Mouse (Mus musculus) intestine, embryonic 15.5 days (tissue): ENCODE results near the gene Bcl6. TPM values are rescaled to one million over a fixed set of nuclear protein-coding genes. Genes with fewer than 3 reads are reported as not detected.

Source experiments
- ATAC-seq: fragments of 200-750 bp; cut with Nextera tagmentation; 2 replicates; pipeline ENCODE4 v1.8.0; 2017; ENCODE audit warnings: moderate TSS enrichment, moderate library complexity
- H3K27ac ChIP-seq: fragments of 300-500 bp; sonication (generic); 2 replicates; pipeline ENCODE4 v1.5.1; 2015; ENCODE audit warnings: mild to moderate bottlenecking, inconsistent platforms
- H3K27me3 ChIP-seq: fragments of 300-500 bp; sonication (generic); replicated peaks from 2 replicates; pipeline ENCODE4 v1.6.1; 2015; ENCODE audit warnings: inconsistent platforms
- H3K36me3 ChIP-seq: fragments of 300-500 bp; sonication (generic); 2 replicates; pipeline ENCODE4 v1.6.1; 2015; ENCODE audit warnings: inconsistent platforms
- H3K4me1 ChIP-seq: fragments of 300-500 bp; sonication (generic); replicated peaks from 2 replicates; pipeline ENCODE4 v1.6.1; 2015; ENCODE audit warnings: inconsistent platforms
- H3K4me2 ChIP-seq: fragments of 300-500 bp; sonication (generic); replicated peaks from 2 replicates; pipeline ENCODE4 v1.6.1; 2015; ENCODE audit warnings: mild to moderate bottlenecking, inconsistent platforms
- H3K4me3 ChIP-seq: fragments of 300-500 bp; sonication (generic); replicated peaks from 2 replicates; pipeline ENCODE4 v1.5.1; 2015; ENCODE audit warnings: inconsistent platforms
- H3K9ac ChIP-seq: fragments of 300-500 bp; sonication (generic); 2 replicates; pipeline ENCODE4 v1.6.1; 2015; ENCODE audit warnings: inconsistent platforms
- H3K9me3 ChIP-seq: fragments of 300-500 bp; sonication (generic); 2 replicates; pipeline ENCODE4 v1.6.1; 2016; ENCODE audit warnings: inconsistent platforms
- WGBS: fragments of 180-500 bp; shearing (Covaris S2); methylation state at CpG from one replicate; pipeline ENCODE4 v1.1.7; 2015; 5-methylcytosine and 5-hydroxymethylcytosine counted together
- polyA plus RNA-seq: library from polyadenylated mRNA; unstranded; fragments of >200 nt; fragmentation: Nextera tagmentation; extraction: Ambion mirVana; gene quantifications from 2 replicates; pipeline ENCODE4 v1.2.1, GENCODE M21; 2015

Gene Bcl6
- polyA plus RNA-seq, 1 experiment from 2014 or later = 0.90 TPM

GRCm38 (mm10) chr16:23964706-23965367 lies 23.8 kb downstream of the Bcl6 start:
- Histone ChIP-seq H3K27me3 (no peaks in the 10 kb centered on the region), H3K9ac (no peak overlapping the region), H3K4me3 (no peak overlapping the region), H3K27ac (no peak overlapping the region), H3K36me3 (peaks cover 4% of the 10 kb centered on the region; the same call in 1 of the 2 replicates), H3K4me2 (no peak overlapping the region), H3K9me3 (no peaks in the 10 kb centered on the region), H3K4me1 (no peaks in the 10 kb centered on the region; the same call in 1 of the 2 replicates)
- ATAC-seq = no peak
- 85% methylated on average over 14 of the region's 14 CpGs for WGBS

GRCm38 (mm10) chr16:23963896-23964668 lies 24.6 kb downstream of the Bcl6 start:
- H3K9ac ChIP-seq = no peak overlapping the region
- no peak overlapping the region for H3K27ac ChIP-seq
- no peaks in the 10 kb centered on the region for H3K9me3 ChIP-seq
- peaks cover 4% of the 10 kb centered on the region; the same call in 1 of the 2 replicates for H3K36me3 ChIP-seq
- no peak for ATAC-seq
- H3K4me3 ChIP-seq = no peak overlapping the region
- H3K4me1 ChIP-seq = no peaks in the 10 kb centered on the region
- no peak overlapping the region for H3K4me2 ChIP-seq
- H3K27me3 ChIP-seq = no peaks in the 10 kb centered on the region
- WGBS = 79% methylated on average over 22 of the region's 22 CpGs

- H3K9me3 ChIP-seq = no peaks in the 10 kb centered on the region
- 78% methylated on average over 2 of the region's 2 CpGs for WGBS
- H3K36me3 ChIP-seq = no peaks in the 10 kb centered on the region
- no peaks in the 10 kb centered on the region for H3K4me1 ChIP-seq
- H3K4me2 ChIP-seq = no peak overlapping the region
- H3K27ac ChIP-seq = no peak overlapping the region
- no peaks in the 10 kb centered on the region for H3K27me3 ChIP-seq
- H3K4me3 ChIP-seq = no peak overlapping the region
- ATAC-seq = 0 out of 2 replicates have a peak, but pooled peaks have one; percentile 23
- no peak overlapping the region for H3K9ac ChIP-seq
Observed at GRCm38 (mm10) chr16:23962401-23962800, 26.3 kb downstream of the Bcl6 start.

- Histone ChIP-seq H3K4me2 (no peak overlapping the region), H3K9ac (no peak overlapping the region), H3K27me3 (no peaks in the 10 kb centered on the region), H3K27ac (no peak overlapping the region), H3K36me3 (no peaks in the 10 kb centered on the region), H3K4me3 (no peak overlapping the region), H3K4me1 (no peaks in the 10 kb centered on the region), H3K9me3 (no peaks in the 10 kb centered on the region)
- no peak for ATAC-seq
Observed at GRCm38 (mm10) chr16:23958938-23959337, 29.7 kb downstream of the Bcl6 start.

GRCm38 (mm10) chr16:23953959-23954260 lies 34.7 kb downstream of the Bcl6 start:
- Histone ChIP-seq H3K27ac (no peak overlapping the region), H3K27me3 (no peaks in the 10 kb centered on the region)
- 9% methylated on average over 1 of the region's 1 CpGs for WGBS

GRCm38 (mm10) chr16:23953189-23953958 lies 35.3 kb downstream of the Bcl6 start:
- WGBS = 50% methylated on average over 11 of the region's 11 CpGs
- no peak overlapping the region for H3K9ac ChIP-seq
- H3K27ac ChIP-seq = no peak overlapping the region
- no peaks in the 10 kb centered on the region for H3K4me1 ChIP-seq
- H3K4me3 ChIP-seq = no peak overlapping the region
- no peaks in the 10 kb centered on the region for H3K27me3 ChIP-seq
- ATAC-seq = no peak
- no peaks in the 10 kb centered on the region for H3K36me3 ChIP-seq
- no peak overlapping the region for H3K4me2 ChIP-seq
- no peaks in the 10 kb centered on the region for H3K9me3 ChIP-seq

More at GRCm38 (mm10) chr16:23953959-23954260, 34.7 kb downstream of the Bcl6 start:
- H3K4me3 ChIP-seq = no peak overlapping the region
- no peak overlapping the region for H3K9ac ChIP-seq
- H3K36me3 ChIP-seq = no peaks in the 10 kb centered on the region
- no peak overlapping the region for H3K4me2 ChIP-seq
- ATAC-seq = no peak
- no peaks in the 10 kb centered on the region for H3K4me1 ChIP-seq
- no peaks in the 10 kb centered on the region for H3K9me3 ChIP-seq

- Histone ChIP-seq H3K4me3 (no peak overlapping the region), H3K9ac (no peak overlapping the region), H3K4me1 (no peaks in the 10 kb centered on the region), H3K27me3 (no peaks in the 10 kb centered on the region), H3K4me2 (no peak overlapping the region), H3K36me3 (no peaks in the 10 kb centered on the region), H3K27ac (no peak overlapping the region), H3K9me3 (no peaks in the 10 kb centered on the region)
- ATAC-seq = no peak
- 81% methylated on average over 4 of the region's 4 CpGs for WGBS
Observed at GRCm38 (mm10) chr16:23952101-23952727, 36.4 kb downstream of the Bcl6 start.

GRCm38 (mm10) chr16:23947654-23948053 lies 41.0 kb downstream of the Bcl6 start:
- 88% methylated on average over 6 of the region's 6 CpGs for WGBS
- no peak for ATAC-seq
- no peaks in the 10 kb centered on the region for H3K4me1 ChIP-seq
- no peaks in the 10 kb centered on the region for H3K27me3 ChIP-seq
- H3K4me3 ChIP-seq = no peak overlapping the region
- H3K36me3 ChIP-seq = no peaks in the 10 kb centered on the region
- no peak overlapping the region for H3K4me2 ChIP-seq
- H3K9me3 ChIP-seq = no peaks in the 10 kb centered on the region
- no peak overlapping the region for H3K9ac ChIP-seq
- H3K27ac ChIP-seq = no peak overlapping the region

GRCm38 (mm10) chr16:23944801-23945200 lies 43.9 kb downstream of the Bcl6 start:
- H3K9me3 ChIP-seq = no peaks in the 10 kb centered on the region
- H3K36me3 ChIP-seq = no peaks in the 10 kb centered on the region
- ATAC-seq = no peak
- no peaks in the 10 kb centered on the region for H3K27me3 ChIP-seq
- no peaks in the 10 kb centered on the region for H3K4me1 ChIP-seq
- WGBS = 31% methylated on average over 3 of the region's 3 CpGs
- H3K27ac ChIP-seq = no peak overlapping the region
- no peak overlapping the region for H3K4me2 ChIP-seq
- no peak overlapping the region for H3K9ac ChIP-seq
- no peak overlapping the region for H3K4me3 ChIP-seq

- no peak overlapping the region for H3K9ac ChIP-seq
- H3K4me3 ChIP-seq = no peak overlapping the region
- H3K4me2 ChIP-seq = no peak overlapping the region
- no peaks in the 10 kb centered on the region for H3K27me3 ChIP-seq
- no peaks in the 10 kb centered on the region for H3K9me3 ChIP-seq
- H3K4me1 ChIP-seq = no peaks in the 10 kb centered on the region
- ATAC-seq = no peak
- 44% methylated on average over 2 of the region's 2 CpGs for WGBS
- H3K36me3 ChIP-seq = no peaks in the 10 kb centered on the region
- H3K27ac ChIP-seq = no peak overlapping the region
Observed at GRCm38 (mm10) chr16:23934397-23934796, 54.3 kb downstream of the Bcl6 start.

GRCm38 (mm10) chr16:23932294-23932693 lies 56.4 kb downstream of the Bcl6 start, which contains the start of gene Rtp2:
Gene Rtp2, minus strand, starts transcription at chr16:23932394.
- Histone ChIP-seq H3K9ac (no peak within 1 kb of the TSS), H3K4me3 (no peak within 1 kb of the TSS), H3K36me3 (no peaks in the 10 kb centered on the region), H3K4me2 (no peak within 1 kb of the TSS), H3K4me1 (no peaks in the 10 kb centered on the region), H3K27me3 (no peaks in the 10 kb centered on the region), H3K9me3 (no peaks in the 10 kb centered on the region), H3K27ac (no peak within 1 kb of the TSS)
- ATAC-seq = no peak
- WGBS = 85% methylated on average over 11 of the region's 11 CpGs

- no peaks in the 10 kb centered on the region for H3K9me3 ChIP-seq
- no peak overlapping the region for H3K4me2 ChIP-seq
- no peak overlapping the region for H3K27ac ChIP-seq
- no peak for ATAC-seq
- H3K27me3 ChIP-seq = no peaks in the 10 kb centered on the region
- 61% methylated on average over 18 of the region's 18 CpGs for WGBS
- no peak overlapping the region for H3K9ac ChIP-seq
- H3K4me3 ChIP-seq = no peak overlapping the region
- no peaks in the 10 kb centered on the region for H3K36me3 ChIP-seq
- no peaks in the 10 kb centered on the region for H3K4me1 ChIP-seq
Observed at GRCm38 (mm10) chr16:23931275-23931674, 57.4 kb downstream of the Bcl6 start.
